Mouse (Mus musculus): ENCODE data around the gene Olfr702. TPM values are rescaled to one million over a fixed set of nuclear protein-coding genes. Genes with fewer than 3 reads are reported as not detected.

The Olfr702 gene
- total RNA-seq (2021): not detected
- long read RNA-seq, experiment 1: 0 reads
- long read RNA-seq, experiment 2: 0 reads

- DNase-seq (ENCODE audit: low spot score in 2 of 2): no peak
These were observed at the start of gene Olfr702 for GRCm38 (mm10) chr7:106833793-106834192. Olfr702 (minus strand) TSS chr7:106833893.

- DNase-seq (ENCODE audit: low spot score in 2 of 2): no peak
These were observed 43.1 kb upstream of the Olfr702 start, which contains the start of gene Olfr705 for GRCm38 (mm10) chr7:106876791-106877190. Olfr705 (minus strand) TSS chr7:106876891.

GRCm38 (mm10) chr7:106862885-106863284 lies 29.2 kb upstream of the Olfr702 start, which contains the start of gene Olfr704:
Olfr704 (plus strand) TSS chr7:106863185.
- DNase-seq (ENCODE audit: low spot score in 2 of 2): no peak

GRCm38 (mm10) chr7:106843060-106843459 lies 9.4 kb upstream of the Olfr702 start, which contains the start of gene Olfr703:
Olfr703 (plus strand) TSS chr7:106843360.
- DNase-seq (ENCODE audit: low spot score in 2 of 2): no peak

- DNase-seq (ENCODE audit: low spot score in 2 of 2): no peak
These were observed 15.3 kb downstream of the Olfr702 start for GRCm38 (mm10) chr7:106818414-106818813.

GRCm38 (mm10) chr7:106815775-106816174 lies 17.9 kb downstream of the Olfr702 start:
- DNase-seq (ENCODE audit: low spot score in 2 of 2): no peak

- DNase-seq (ENCODE audit: low spot score in 2 of 2): no peak
These were observed 19.9 kb downstream of the Olfr702 start, which contains the start of gene Olfr701 for GRCm38 (mm10) chr7:106813829-106814228. Olfr701 (plus strand) TSS chr7:106814129.

GRCm38 (mm10) chr7:106808734-106809133 lies 25.0 kb downstream of the Olfr702 start, which contains the start of gene Olfr700:
Olfr700 (minus strand) TSS chr7:106808834.
- DNase-seq (ENCODE audit: low spot score in 2 of 2): no peak

- DNase-seq (ENCODE audit: low spot score in 2 of 2): no peak
These were observed 40.6 kb downstream of the Olfr702 start, which contains the start of gene Olfr699 for GRCm38 (mm10) chr7:106793098-106793497. Olfr699 (minus strand) TSS chr7:106793198.

- no peak for DNase-seq (ENCODE audit: low spot score in 2 of 2)
These were observed 45.4 kb downstream of the Olfr702 start for GRCm38 (mm10) chr7:106788330-106788729.

Other genes with a start within 250 kb of the Olfr702 start
- gene Olfr693, start 153.3 kb downstream of the Olfr702 start, total RNA-seq (2021): not detected
- not detected for gene Olfr694, start 142.1 kb downstream of the Olfr702 start, total RNA-seq (2021)
- gene Olfr695, start 117.5 kb downstream of the Olfr702 start, total RNA-seq (2021): not detected
- not detected for gene Olfr697, start 91.5 kb downstream of the Olfr702 start, total RNA-seq (2021)
- gene Olfr698, start 78.5 kb downstream of the Olfr702 start, total RNA-seq (2021): not detected
- gene Olfr699, start 40.7 kb downstream of the Olfr702 start, total RNA-seq (2021): not detected
- not detected for gene Olfr700, start 25.1 kb downstream of the Olfr702 start, total RNA-seq (2021)
- not detected for gene Olfr701, start 19.8 kb downstream of the Olfr702 start, total RNA-seq (2021)
- gene Olfr703, start 9.5 kb upstream of the Olfr702 start, total RNA-seq (2021): not detected
- gene Olfr704, start 29.3 kb upstream of the Olfr702 start, total RNA-seq (2021): not detected
- gene Olfr705, start 43.0 kb upstream of the Olfr702 start, total RNA-seq (2021): not detected
- not detected for gene Olfr706, start 54.3 kb upstream of the Olfr702 start, total RNA-seq (2021)
- not detected for gene Olfr707, start 67.3 kb upstream of the Olfr702 start, total RNA-seq (2021)
- gene Olfr1532-ps1, start 74.1 kb upstream of the Olfr702 start, total RNA-seq (2021): not detected
- not detected for gene Olfr709-ps1, start 98.3 kb upstream of the Olfr702 start, total RNA-seq (2021)
- not detected for gene Olfr710, start 114.4 kb upstream of the Olfr702 start, total RNA-seq (2021)
- gene Olfr6, start 130.0 kb upstream of the Olfr702 start, total RNA-seq (2021): under 1 TPM in 1 of 2 experiments, not detected in 1; 0.05 TPM
- gene Olfr711, start 141.6 kb upstream of the Olfr702 start, total RNA-seq (2021): not detected
- not detected for gene Olfr2, start 172.2 kb upstream of the Olfr702 start, total RNA-seq (2021)
- gene Olfr713, start 197.3 kb upstream of the Olfr702 start, total RNA-seq (2021): not detected
- not detected for gene Olfr714, start 237.1 kb upstream of the Olfr702 start, total RNA-seq (2021)

All from layer of hippocampus, postnatal 14 days (tissue).